Mouse (Mus musculus): Measurements from ENCODE around the gene Zscan25. TPM values are rescaled to one million over a fixed set of nuclear protein-coding genes. Genes with fewer than 3 reads are reported as not detected.

The Zscan25 gene
- 0.29 TPM for polyA plus RNA-seq (2014; fragmentation: Illumina TruSeq; extraction: RNeasy Lipid Tissue Mini Kit (QIAGEN cat#74804); ENCODE audit: low read depth, low replicate concordance)

DNA sequence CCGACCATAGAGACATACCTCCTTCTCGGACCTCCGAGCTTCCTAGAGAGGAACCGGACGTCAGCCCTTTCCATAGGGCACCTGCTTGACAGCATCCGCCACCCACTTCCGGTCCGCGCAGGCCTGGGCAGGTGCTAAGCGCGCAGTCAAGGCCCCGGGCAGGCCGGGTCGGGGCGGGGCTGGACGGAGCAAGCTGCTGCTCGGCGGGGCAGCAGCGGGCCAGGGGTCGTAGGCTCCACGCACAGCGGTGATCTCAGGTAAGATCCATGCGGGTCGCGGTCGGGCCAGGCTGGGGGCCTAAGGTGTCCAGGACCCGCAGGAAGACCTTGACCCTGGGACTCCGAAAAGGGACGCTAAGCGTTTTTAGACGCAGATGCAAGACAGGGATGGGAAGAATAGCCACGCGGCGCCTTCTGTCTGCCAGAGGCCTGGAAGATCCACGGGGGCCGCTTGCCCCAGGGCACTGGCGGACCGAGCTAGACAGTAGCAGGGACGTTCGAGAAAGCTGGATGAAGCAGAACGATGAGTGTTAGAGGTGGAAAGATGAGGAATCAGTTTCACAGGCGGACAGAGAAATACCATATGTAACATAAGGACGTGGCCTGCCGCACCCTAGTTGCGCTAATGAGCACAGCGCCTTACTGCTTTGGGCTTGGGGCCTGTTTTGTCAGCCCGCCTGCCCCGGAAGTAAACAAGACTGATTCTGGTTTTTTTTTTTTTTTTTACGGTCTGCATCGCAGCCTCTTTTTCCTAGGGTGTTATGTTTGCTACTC lies at the start of gene Zscan25:
TSS of gene Zscan25 (plus strand) at position 130 of the 773 bp plus-strand sequence.

DNA sequence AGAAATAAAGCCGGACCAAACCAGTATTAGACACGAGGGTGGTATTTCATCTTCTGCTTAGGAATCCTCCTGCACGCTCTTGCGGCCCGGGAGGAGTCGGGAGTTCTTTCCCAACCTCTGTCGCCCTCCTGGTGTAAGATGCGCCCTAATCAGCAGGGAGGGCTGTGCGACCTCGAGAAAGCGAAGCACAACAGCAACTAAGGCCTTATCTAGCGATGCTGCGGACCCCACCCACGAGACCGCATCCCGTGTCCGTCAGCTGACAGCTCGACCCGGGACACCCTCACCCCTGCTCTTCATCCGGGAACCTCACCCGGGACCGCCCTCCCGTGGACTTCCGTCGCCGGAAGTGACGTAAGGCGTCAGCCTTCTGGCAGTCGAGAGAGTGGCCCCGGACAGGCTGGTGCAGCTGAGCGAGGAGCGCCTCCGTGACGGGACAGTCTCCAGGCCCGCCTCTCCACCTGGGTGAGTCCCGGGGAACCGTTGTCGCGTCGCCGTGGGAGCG lies 48.9 kb upstream of the Zscan25 start, which contains the start of gene Zfp655:
TSS of gene Zfp655 (plus strand) at position 349 of the 505 bp plus-strand sequence.

Other genes starting within 250 kb of the Zscan25 start
- gene Gm4871, start 247.7 kb upstream of the Zscan25 start, polyA plus RNA-seq (2014; fragmentation: Illumina TruSeq; extraction: RNeasy Lipid Tissue Mini Kit (QIAGEN cat#74804); ENCODE audit: low read depth, low replicate concordance), result not detected
- gene 1700018F24Rik, start 237.5 kb upstream of the Zscan25 start, polyA plus RNA-seq (2014; fragmentation: Illumina TruSeq; extraction: RNeasy Lipid Tissue Mini Kit (QIAGEN cat#74804); ENCODE audit: low read depth, low replicate concordance), result not detected
- gene Arpc1a, start 196.7 kb upstream of the Zscan25 start, polyA plus RNA-seq (2014; fragmentation: Illumina TruSeq; extraction: RNeasy Lipid Tissue Mini Kit (QIAGEN cat#74804); ENCODE audit: low read depth, low replicate concordance), result 14.7 TPM
- gene Kpna7, start 196.5 kb upstream of the Zscan25 start, polyA plus RNA-seq (2014; fragmentation: Illumina TruSeq; extraction: RNeasy Lipid Tissue Mini Kit (QIAGEN cat#74804); ENCODE audit: low read depth, low replicate concordance), result not detected
- 7.8 TPM for gene Arpc1b, start 166.3 kb upstream of the Zscan25 start, polyA plus RNA-seq (2014; fragmentation: Illumina TruSeq; extraction: RNeasy Lipid Tissue Mini Kit (QIAGEN cat#74804); ENCODE audit: low read depth, low replicate concordance)
- gene Pdap1, start 140.3 kb upstream of the Zscan25 start, polyA plus RNA-seq (2014; fragmentation: Illumina TruSeq; extraction: RNeasy Lipid Tissue Mini Kit (QIAGEN cat#74804); ENCODE audit: low read depth, low replicate concordance), result 22.0 TPM
- 146 TPM for gene Bud31, start 140.1 kb upstream of the Zscan25 start, polyA plus RNA-seq (2014; fragmentation: Illumina TruSeq; extraction: RNeasy Lipid Tissue Mini Kit (QIAGEN cat#74804); ENCODE audit: low read depth, low replicate concordance)
- 1.1 TPM for gene Ptcd1, start 113.4 kb upstream of the Zscan25 start, polyA plus RNA-seq (2014; fragmentation: Illumina TruSeq; extraction: RNeasy Lipid Tissue Mini Kit (QIAGEN cat#74804); ENCODE audit: low read depth, low replicate concordance)
- 3.5 TPM for gene Cpsf4, start 113.3 kb upstream of the Zscan25 start, polyA plus RNA-seq (2014; fragmentation: Illumina TruSeq; extraction: RNeasy Lipid Tissue Mini Kit (QIAGEN cat#74804); ENCODE audit: low read depth, low replicate concordance)
- 48.6 TPM for gene Atp5j2, start 88.4 kb upstream of the Zscan25 start, polyA plus RNA-seq (2014; fragmentation: Illumina TruSeq; extraction: RNeasy Lipid Tissue Mini Kit (QIAGEN cat#74804); ENCODE audit: low read depth, low replicate concordance)
- gene Zkscan14, start 78.6 kb upstream of the Zscan25 start, polyA plus RNA-seq (2014; fragmentation: Illumina TruSeq; extraction: RNeasy Lipid Tissue Mini Kit (QIAGEN cat#74804); ENCODE audit: low read depth, low replicate concordance), result 1.2 TPM
- 4.2 TPM for gene Zkscan5, start 75.9 kb upstream of the Zscan25 start, polyA plus RNA-seq (2014; fragmentation: Illumina TruSeq; extraction: RNeasy Lipid Tissue Mini Kit (QIAGEN cat#74804); ENCODE audit: low read depth, low replicate concordance)
- 48.2 TPM for gene Zfp655, start 48.8 kb upstream of the Zscan25 start, polyA plus RNA-seq (2014; fragmentation: Illumina TruSeq; extraction: RNeasy Lipid Tissue Mini Kit (QIAGEN cat#74804); ENCODE audit: low read depth, low replicate concordance)
- gene Cyp3a57, start 64.8 kb downstream of the Zscan25 start, polyA plus RNA-seq (2014; fragmentation: Illumina TruSeq; extraction: RNeasy Lipid Tissue Mini Kit (QIAGEN cat#74804); ENCODE audit: low read depth, low replicate concordance), result 0.45 TPM
- gene Cyp3a16, start 189.2 kb downstream of the Zscan25 start, polyA plus RNA-seq (2014; fragmentation: Illumina TruSeq; extraction: RNeasy Lipid Tissue Mini Kit (QIAGEN cat#74804); ENCODE audit: low read depth, low replicate concordance), result 51.6 TPM